Mouse (Mus musculus): ENCODE data around the gene Gltpd2. TPM values are rescaled to one million over a fixed set of nuclear protein-coding genes. Genes with fewer than 3 reads are reported as not detected.

Gltpd2 gene
- polyA plus RNA-seq, 1 experiment from 2014 or later: 0.15 TPM

DNA sequence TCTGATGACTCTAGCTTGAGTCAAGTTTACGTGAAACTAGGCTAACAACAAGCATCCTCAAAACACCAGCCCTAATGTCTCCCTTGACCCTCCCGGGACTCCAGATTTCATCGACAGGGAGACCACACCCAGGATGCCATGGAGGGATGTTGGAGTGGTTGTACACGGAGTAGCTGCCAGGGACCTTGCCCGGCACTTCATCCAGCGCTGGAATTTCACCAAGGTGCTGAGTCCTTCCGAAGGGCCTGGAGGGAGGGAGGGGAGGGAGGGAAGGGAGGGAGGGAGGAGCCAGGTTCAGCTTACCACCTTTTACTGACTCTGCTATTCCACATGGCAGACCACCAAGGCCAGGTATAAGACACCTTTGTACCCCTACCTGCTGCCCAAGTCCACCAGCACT, 34.9 kb downstream of the Gltpd2 start:
- H3K4me3 ChIP-seq: no peak overlapping the region
- H3K4me1 ChIP-seq: 0 out of 2 replicates have a peak, but pooled peaks cover 9% of the 10 kb centered on the region
- H3K27ac ChIP-seq (replicated peaks): no peak overlapping the region
- DNase-seq (ENCODE audit: low spot score): no peak
- peaks cover 6% of the 10 kb centered on the region; the same call in 1 of the 2 replicates for H3K27me3 ChIP-seq (ENCODE audit: low read depth, poor library complexity, severe bottlenecking)
- WGBS: 35% methylated on average over 7 of the region's 7 CpGs
- H3K36me3 ChIP-seq: no peaks in the 10 kb centered on the region
- H3K9me3 ChIP-seq (replicated peaks): no peaks in the 10 kb centered on the region

DNA sequence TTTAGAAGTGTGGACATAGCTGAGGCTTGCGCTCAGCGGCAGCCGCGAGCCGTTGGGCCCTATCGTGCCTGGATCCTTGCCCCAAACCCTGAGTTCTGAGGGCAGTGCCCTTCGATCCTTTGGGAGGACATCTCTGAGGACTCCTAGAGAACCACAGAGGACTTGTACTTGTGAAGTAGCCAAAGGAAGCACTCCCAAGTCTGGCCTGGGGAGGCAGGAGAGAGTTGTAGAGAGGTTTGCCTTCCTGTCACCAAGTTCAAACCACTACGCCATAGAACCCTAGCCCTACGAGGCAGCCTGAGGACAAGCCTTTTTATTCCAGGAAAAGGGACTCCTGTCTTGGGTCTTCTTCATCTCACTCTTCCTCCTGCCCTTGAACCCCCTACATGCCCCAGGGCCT, 38.5 kb downstream of the Gltpd2 start:
- DNase-seq (ENCODE audit: low spot score): no peak
- 88% methylated on average over 9 of the region's 9 CpGs for WGBS

DNA sequence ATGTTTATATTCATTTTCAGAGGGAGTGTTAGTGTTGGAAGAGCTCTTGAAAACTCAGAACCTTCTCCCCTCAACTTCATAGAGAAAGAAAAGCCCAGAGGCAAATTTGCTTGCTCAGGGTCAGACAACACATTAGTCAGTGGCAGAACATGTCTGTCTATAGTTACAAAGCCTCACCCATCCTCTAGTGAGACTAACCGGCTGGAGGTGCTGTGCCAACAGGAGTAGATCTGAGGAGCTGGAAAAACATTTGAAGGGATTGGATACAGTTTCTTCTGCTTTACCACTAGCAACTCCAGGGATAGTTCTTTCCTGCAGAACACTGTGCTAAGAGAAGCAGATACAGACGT, 42.9 kb downstream of the Gltpd2 start:
- Histone ChIP-seq H3K9me3 (replicated peaks) (no peaks in the 10 kb centered on the region), H3K27ac (replicated peaks) (peak overlapping the region; percentile 90), H3K4me3 (peak overlapping the region; percentile 70), H3K4me1 (peaks cover 44% of the 10 kb centered on the region), H3K27me3 (ENCODE audit: low read depth, poor library complexity, severe bottlenecking) (no peaks in the 10 kb centered on the region), H3K36me3 (no peaks in the 10 kb centered on the region)
- 4% methylated on average over 2 of the region's 2 CpGs for WGBS
- DNase-seq (ENCODE audit: low spot score): no peak

More for the DNA sequence above, 38.5 kb downstream of the Gltpd2 start:
- H3K9me3 ChIP-seq (replicated peaks): no peaks in the 10 kb centered on the region
- no peak overlapping the region for H3K27ac ChIP-seq (replicated peaks)
- H3K4me3 ChIP-seq: no peak overlapping the region
- H3K27me3 ChIP-seq (ENCODE audit: low read depth, poor library complexity, severe bottlenecking): peaks cover 6% of the 10 kb centered on the region; the same call in 1 of the 2 replicates
- H3K36me3 ChIP-seq: no peaks in the 10 kb centered on the region
- H3K4me1 ChIP-seq: peaks cover 19% of the 10 kb centered on the region

DNA sequence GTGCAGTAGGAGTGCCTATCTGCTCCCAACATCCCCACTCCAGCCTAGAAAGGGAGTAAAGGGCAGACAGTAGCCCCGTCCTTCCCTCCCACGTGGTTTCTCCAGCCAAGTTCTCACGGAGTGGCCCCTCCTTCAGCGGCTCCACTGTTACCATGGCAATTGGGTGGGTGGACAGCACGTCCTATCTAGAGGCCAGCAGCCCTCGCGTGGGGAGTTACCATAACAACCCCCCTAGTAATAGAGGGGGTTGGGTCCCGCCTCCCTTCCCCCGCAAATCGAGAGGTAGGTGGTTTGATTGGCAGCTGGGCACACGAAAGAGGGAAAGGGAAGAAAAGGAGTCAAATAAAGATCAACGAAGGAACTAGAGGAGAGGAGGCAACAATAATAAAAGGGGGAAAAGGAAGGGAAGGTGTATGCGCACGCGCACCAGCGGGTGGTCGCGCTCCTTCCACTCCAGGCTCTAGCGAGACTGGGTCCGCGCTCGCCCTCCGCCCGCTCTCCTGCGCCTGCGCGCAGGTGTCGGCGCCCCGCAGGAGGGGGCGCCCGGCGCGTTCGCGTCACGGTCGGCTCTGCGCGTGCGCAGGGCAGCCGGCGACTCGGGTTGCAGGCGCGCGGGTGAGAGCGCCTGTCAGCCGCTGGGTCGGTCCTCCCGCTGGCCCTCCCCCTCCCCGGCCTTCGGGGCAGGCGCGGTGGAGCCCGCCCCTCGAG, 43.4 kb downstream of the Gltpd2 start, which contains the start of gene Mink1:
Mink1 (plus strand) TSS at position 595 of the 708 bp plus-strand sequence.
- H3K27ac ChIP-seq (replicated peaks): peak within 1 kb of the TSS; percentile 90
- peak; percentile 91 for DNase-seq (ENCODE audit: low spot score)
- peaks cover 44% of the 10 kb centered on the region for H3K4me1 ChIP-seq
- peak within 1 kb of the TSS; percentile 70 for H3K4me3 ChIP-seq
- H3K36me3 ChIP-seq: no peaks in the 10 kb centered on the region
- no peaks in the 10 kb centered on the region for H3K27me3 ChIP-seq (ENCODE audit: low read depth, poor library complexity, severe bottlenecking)
- WGBS: under 1% methylated on average over 57 of the region's 57 CpGs
- H3K9me3 ChIP-seq (replicated peaks): no peaks in the 10 kb centered on the region

DNA sequence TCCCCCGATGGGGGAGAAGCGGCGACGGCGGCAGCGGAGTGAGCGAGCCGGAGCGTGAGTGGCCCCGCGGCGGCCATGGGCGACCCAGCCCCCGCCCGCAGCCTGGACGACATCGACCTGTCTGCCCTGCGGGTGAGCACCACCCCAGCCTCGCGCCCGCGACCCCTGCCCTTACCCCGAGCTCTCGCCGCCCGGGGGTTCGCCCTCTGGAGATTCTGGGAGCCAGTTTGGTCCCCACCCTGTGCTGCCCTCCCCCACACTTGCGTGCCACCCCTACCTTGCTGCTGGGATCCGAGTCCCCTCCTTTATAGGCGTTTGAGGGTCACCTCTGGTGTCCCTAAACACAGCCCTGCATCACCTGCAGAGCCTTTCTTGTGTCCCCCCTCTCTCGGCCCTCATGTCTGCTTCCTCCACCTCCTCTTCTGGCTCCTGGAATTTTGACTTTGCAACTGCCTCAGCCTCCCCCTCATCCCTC, 44.0 kb downstream of the Gltpd2 start:
- Histone ChIP-seq H3K36me3 (peaks cover 4% of the 10 kb centered on the region), H3K4me1 (peaks cover 44% of the 10 kb centered on the region), H3K9me3 (replicated peaks) (no peaks in the 10 kb centered on the region), H3K4me3 (peak overlapping the region; percentile 70), H3K27me3 (ENCODE audit: low read depth, poor library complexity, severe bottlenecking) (no peaks in the 10 kb centered on the region), H3K27ac (replicated peaks) (peak overlapping the region; percentile 90)
- under 1% methylated on average over 31 of the region's 31 CpGs for WGBS
- DNase-seq (ENCODE audit: low spot score): no peak

DNA sequence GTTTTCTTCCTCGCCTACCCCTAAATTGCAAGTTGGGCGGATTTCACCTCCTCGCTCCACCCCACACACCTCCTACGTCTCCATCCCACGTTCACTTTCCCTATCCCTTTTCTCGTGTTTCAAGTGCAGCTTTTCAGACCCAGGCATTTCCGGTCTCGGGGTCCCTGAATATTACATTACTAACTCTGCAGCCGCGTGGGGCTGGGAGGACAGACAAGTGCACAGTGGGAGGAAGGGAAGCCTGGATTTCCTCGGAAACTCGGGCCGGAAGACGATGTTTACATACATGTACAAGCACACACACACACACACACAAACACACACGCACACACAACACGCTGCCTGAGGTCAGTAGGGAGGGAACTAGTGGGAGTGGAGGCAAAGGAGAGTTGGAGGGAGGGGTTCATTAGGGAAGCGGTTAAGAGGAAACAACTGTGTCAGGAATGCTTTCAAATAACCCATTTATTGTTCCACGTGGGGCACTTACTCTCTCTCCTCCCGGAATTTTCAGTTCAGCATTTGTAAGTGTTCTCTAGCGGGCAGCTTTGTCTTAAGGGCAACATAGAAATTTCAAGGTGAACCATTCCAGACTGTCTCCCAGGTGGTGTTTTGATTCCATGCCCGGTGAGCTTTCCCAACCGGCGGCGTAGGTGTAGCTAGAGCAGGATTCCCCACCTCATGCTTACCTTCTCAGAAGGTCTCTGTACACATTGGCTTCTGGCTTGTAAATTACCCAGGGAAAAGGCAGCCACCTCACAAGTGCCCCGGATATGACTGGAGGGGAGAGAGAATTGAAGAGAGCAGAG, 44.7 kb downstream of the Gltpd2 start:
- peak; percentile 42 for DNase-seq (ENCODE audit: low spot score)
- peak overlapping the region; percentile 70 for H3K4me3 ChIP-seq
- peak overlapping the region; percentile 90 for H3K27ac ChIP-seq (replicated peaks)
- no peaks in the 10 kb centered on the region for H3K9me3 ChIP-seq (replicated peaks)
- H3K36me3 ChIP-seq: peaks cover 8% of the 10 kb centered on the region
- H3K4me1 ChIP-seq: peaks cover 44% of the 10 kb centered on the region
- H3K27me3 ChIP-seq (ENCODE audit: low read depth, poor library complexity, severe bottlenecking): no peaks in the 10 kb centered on the region
- 4% methylated on average over 25 of the region's 25 CpGs for WGBS

DNA sequence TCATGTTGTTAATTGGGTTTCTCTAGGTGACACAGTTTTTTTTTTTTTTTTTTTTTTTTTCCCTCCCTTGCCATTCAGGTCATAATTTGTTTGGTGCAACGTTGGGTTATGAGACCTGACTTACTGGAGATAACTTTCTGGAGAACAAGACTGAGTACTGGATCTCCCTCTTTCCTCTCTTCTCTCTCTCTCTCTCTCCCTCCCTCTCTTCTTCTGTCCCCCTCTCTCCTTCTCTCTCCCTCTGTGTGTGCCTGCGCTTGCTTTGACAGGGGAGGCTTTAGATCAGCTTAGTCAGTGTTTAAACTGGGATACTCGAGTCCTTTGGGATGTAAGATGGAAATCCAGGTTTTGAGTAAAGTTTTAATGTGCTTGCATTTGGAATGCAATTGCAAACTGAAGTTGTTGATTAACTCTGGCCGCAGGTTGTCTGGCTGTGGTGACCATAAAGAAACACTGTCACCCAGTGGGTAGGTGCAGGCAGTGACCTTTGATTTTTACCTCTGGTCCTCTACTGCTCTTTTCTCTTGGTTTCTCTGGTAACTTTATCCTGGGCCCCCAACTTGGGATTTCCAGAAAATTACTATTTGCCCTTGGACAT, 45.4 kb downstream of the Gltpd2 start:
- no peak overlapping the region for H3K27ac ChIP-seq (replicated peaks)
- H3K27me3 ChIP-seq (ENCODE audit: low read depth, poor library complexity, severe bottlenecking): no peaks in the 10 kb centered on the region
- no peak for DNase-seq (ENCODE audit: low spot score)
- 55% methylated on average over 4 of the region's 4 CpGs for WGBS
- H3K9me3 ChIP-seq (replicated peaks): no peaks in the 10 kb centered on the region
- peaks cover 8% of the 10 kb centered on the region for H3K36me3 ChIP-seq
- H3K4me1 ChIP-seq: peaks cover 44% of the 10 kb centered on the region
- H3K4me3 ChIP-seq: peak overlapping the region; percentile 70

DNA sequence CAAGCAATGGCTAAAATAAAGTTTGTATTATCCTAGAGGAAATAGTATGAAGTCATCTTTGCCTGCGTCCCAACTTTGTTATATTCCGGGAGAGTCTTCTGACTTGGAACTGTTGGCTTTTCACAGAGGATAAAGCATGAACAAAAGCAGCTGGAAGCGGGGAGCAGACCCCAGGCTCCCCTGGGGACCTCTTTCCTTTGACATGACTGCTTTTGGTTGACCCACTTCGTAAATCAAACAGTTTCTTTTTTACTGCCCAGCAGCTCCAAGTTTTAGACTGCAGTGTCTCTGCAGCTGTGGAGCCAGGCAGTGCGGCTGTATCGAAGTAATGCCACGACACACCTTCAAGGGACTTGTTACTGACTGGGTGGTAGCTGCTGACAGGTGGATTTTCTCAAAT, 47.6 kb downstream of the Gltpd2 start:
- WGBS: 86% methylated on average over 7 of the region's 7 CpGs

More for the DNA sequence above, 47.6 kb downstream of the Gltpd2 start:
- DNase-seq (ENCODE audit: low spot score): no peak
- Histone ChIP-seq H3K4me1 (peaks cover 44% of the 10 kb centered on the region), H3K9me3 (replicated peaks) (no peaks in the 10 kb centered on the region), H3K36me3 (peaks cover 8% of the 10 kb centered on the region), H3K27ac (replicated peaks) (no peak overlapping the region), H3K27me3 (ENCODE audit: low read depth, poor library complexity, severe bottlenecking) (no peaks in the 10 kb centered on the region), H3K4me3 (no peak overlapping the region)

Other genes with a start within 250 kb of the Gltpd2 start
- not detected in 2 replicates for gene Alox12e, start 196.6 kb upstream of the Gltpd2 start, polyA plus RNA-seq (2016; fragmentation: Nextera tagmentation; extraction: Ambion mirVana)
- gene Alox15, start 167.2 kb upstream of the Gltpd2 start, polyA plus RNA-seq (2016; fragmentation: Nextera tagmentation; extraction: Ambion mirVana): 0.26 TPM in 1 of 2 replicates, not detected in the other
- 52.2 and 53.2 TPM in 2 replicates for gene Pelp1, start 109.2 kb upstream of the Gltpd2 start, polyA plus RNA-seq (2016; fragmentation: Nextera tagmentation; extraction: Ambion mirVana)
- gene Arrb2, start 86.6 kb upstream of the Gltpd2 start, polyA plus RNA-seq (2016; fragmentation: Nextera tagmentation; extraction: Ambion mirVana): 28.3 and 37.4 TPM in 2 replicates
- 39.7 and 44.6 TPM in 2 replicates for gene Med11, start 67.3 kb upstream of the Gltpd2 start, polyA plus RNA-seq (2016; fragmentation: Nextera tagmentation; extraction: Ambion mirVana)
- gene Zmynd15, start 59.8 kb upstream of the Gltpd2 start, polyA plus RNA-seq (2016; fragmentation: Nextera tagmentation; extraction: Ambion mirVana): 0.14 and 0.40 TPM in 2 replicates
- gene Cxcl16, start 59.2 kb upstream of the Gltpd2 start, polyA plus RNA-seq (2016; fragmentation: Nextera tagmentation; extraction: Ambion mirVana): 0.46 and 0.63 TPM in 2 replicates
- gene Tm4sf5, start 14.0 kb upstream of the Gltpd2 start, polyA plus RNA-seq (2016; fragmentation: Nextera tagmentation; extraction: Ambion mirVana): 0.22 TPM in 1 of 2 replicates, not detected in the other
- not detected in 2 replicates for gene Vmo1, start 4.6 kb upstream of the Gltpd2 start, polyA plus RNA-seq (2016; fragmentation: Nextera tagmentation; extraction: Ambion mirVana)
- 1,085 and 1,129 TPM in 2 replicates for gene Psmb6, start 6.2 kb downstream of the Gltpd2 start, polyA plus RNA-seq (2016; fragmentation: Nextera tagmentation; extraction: Ambion mirVana)
- gene Gm40193, start 13.7 kb downstream of the Gltpd2 start, polyA plus RNA-seq (2016; fragmentation: Nextera tagmentation; extraction: Ambion mirVana): not detected in 2 replicates
- gene Pld2, start 20.9 kb downstream of the Gltpd2 start, polyA plus RNA-seq (2016; fragmentation: Nextera tagmentation; extraction: Ambion mirVana): 3.5 and 4.1 TPM in 2 replicates
- gene Mink1, start 43.7 kb downstream of the Gltpd2 start, polyA plus RNA-seq (2016; fragmentation: Nextera tagmentation; extraction: Ambion mirVana): 10.3 and 12.6 TPM in 2 replicates
- gene 4930544D05Rik, start 96.7 kb downstream of the Gltpd2 start, polyA plus RNA-seq (2016; fragmentation: Nextera tagmentation; extraction: Ambion mirVana): not detected in 2 replicates
- gene Chrne, start 100.0 kb downstream of the Gltpd2 start, polyA plus RNA-seq (2016; fragmentation: Nextera tagmentation; extraction: Ambion mirVana): not detected in 2 replicates
- 0.44 and 0.48 TPM in 2 replicates for gene Gp1ba, start 119.9 kb downstream of the Gltpd2 start, polyA plus RNA-seq (2016; fragmentation: Nextera tagmentation; extraction: Ambion mirVana)
- 85.6 and 96.3 TPM in 2 replicates for gene Rnf167, start 128.0 kb downstream of the Gltpd2 start, polyA plus RNA-seq (2016; fragmentation: Nextera tagmentation; extraction: Ambion mirVana)
- gene Slc25a11, start 128.3 kb downstream of the Gltpd2 start, polyA plus RNA-seq (2016; fragmentation: Nextera tagmentation; extraction: Ambion mirVana): 142 and 149 TPM in 2 replicates
- gene Pfn1, start 135.4 kb downstream of the Gltpd2 start, polyA plus RNA-seq (2016; fragmentation: Nextera tagmentation; extraction: Ambion mirVana): 1,553 and 1,733 TPM in 2 replicates
- 22.6 and 32.8 TPM in 2 replicates for gene Eno3, start 138.0 kb downstream of the Gltpd2 start, polyA plus RNA-seq (2016; fragmentation: Nextera tagmentation; extraction: Ambion mirVana)
- gene Spag7, start 150.2 kb downstream of the Gltpd2 start, polyA plus RNA-seq (2016; fragmentation: Nextera tagmentation; extraction: Ambion mirVana): 186 TPM in 2 replicates
- gene Camta2, start 168.9 kb downstream of the Gltpd2 start, polyA plus RNA-seq (2016; fragmentation: Nextera tagmentation; extraction: Ambion mirVana): 9.8 and 12.4 TPM in 2 replicates
- 1.00 and 1.3 TPM in 2 replicates for gene Inca1, start 181.0 kb downstream of the Gltpd2 start, polyA plus RNA-seq (2016; fragmentation: Nextera tagmentation; extraction: Ambion mirVana)
- 1.8 and 2.0 TPM in 2 replicates for gene Kif1c, start 181.4 kb downstream of the Gltpd2 start, polyA plus RNA-seq (2016; fragmentation: Nextera tagmentation; extraction: Ambion mirVana)
- 6.9 and 10.2 TPM in 2 replicates for gene Zfp3, start 245.0 kb downstream of the Gltpd2 start, polyA plus RNA-seq (2016; fragmentation: Nextera tagmentation; extraction: Ambion mirVana)